Mouse (Mus musculus): ENCODE data around the gene Kank2. TPM values are rescaled to one million over a fixed set of nuclear protein-coding genes. Genes with fewer than 3 reads are reported as not detected.

The Kank2 gene
- polyA plus RNA-seq, 1 experiment from 2014 or later, result 3.3 TPM

DNA sequence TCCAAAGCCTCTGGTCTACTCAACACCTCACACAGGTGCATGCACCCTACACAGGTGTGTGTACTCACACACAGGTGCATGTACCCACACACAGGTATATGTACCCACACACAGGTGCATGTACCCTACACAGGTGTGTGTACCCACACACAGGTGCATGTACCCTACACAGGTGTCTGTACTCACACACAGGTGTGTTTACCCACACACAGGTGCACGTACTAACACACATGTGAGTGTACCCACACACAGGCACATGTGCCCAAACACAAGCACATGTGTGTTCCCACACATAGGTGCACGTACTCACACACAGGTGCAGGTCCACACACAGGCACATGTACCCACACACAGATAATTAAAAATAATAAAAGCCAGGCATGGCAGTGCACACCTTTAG, 39.1 kb upstream of the Kank2 start:
- H3K36me3 ChIP-seq (replicated peaks; ENCODE audit: control insufficient read depth, insufficient read depth), result no peaks in the 10 kb centered on the region
- no peak overlapping the region for H3K27ac ChIP-seq

GRCm38 (mm10) chr9:21835258-21835912, 36.8 kb upstream of the Kank2 start, which contains the start of gene Angptl8:
Gene Angptl8 (plus strand): TSS chr9:21835510.
- no peak within 1 kb of the TSS for H3K4me2 ChIP-seq (replicated peaks)
- no peak for ATAC-seq (ENCODE audit: low FRiP score)
- DNase-seq (ENCODE audit: low spot score), result no peak
- no peaks in the 10 kb centered on the region for H3K9me3 ChIP-seq (ENCODE audit: control insufficient read depth, low read length)
- H3K9ac ChIP-seq, result no peak within 1 kb of the TSS
- H3K4me3 ChIP-seq (replicated peaks; ENCODE audit: low read length), result no peak within 1 kb of the TSS
- no peaks in the 10 kb centered on the region for H3K4me1 ChIP-seq (replicated peaks; ENCODE audit: control insufficient read depth, insufficient read depth, low read length)
- no peaks in the 10 kb centered on the region for H3K27me3 ChIP-seq (ENCODE audit: control insufficient read depth, insufficient read depth, low read length)
- no peaks in the 10 kb centered on the region for H3K36me3 ChIP-seq (replicated peaks; ENCODE audit: control insufficient read depth, insufficient read depth)
- no peak within 1 kb of the TSS for H3K27ac ChIP-seq
- 64% methylated on average over 15 of the region's 15 CpGs for WGBS

More for the DNA sequence above, 39.1 kb upstream of the Kank2 start:
- H3K4me2 ChIP-seq (replicated peaks), result no peak overlapping the region
- no peaks in the 10 kb centered on the region for H3K9me3 ChIP-seq (ENCODE audit: control insufficient read depth, low read length)
- WGBS, result 97% methylated on average over 2 of the region's 2 CpGs
- no peak overlapping the region for H3K4me3 ChIP-seq (replicated peaks; ENCODE audit: low read length)
- no peaks in the 10 kb centered on the region for H3K4me1 ChIP-seq (replicated peaks; ENCODE audit: control insufficient read depth, insufficient read depth, low read length)
- H3K27me3 ChIP-seq (ENCODE audit: control insufficient read depth, insufficient read depth, low read length), result no peaks in the 10 kb centered on the region
- DNase-seq (ENCODE audit: low spot score) (no peak), ATAC-seq (ENCODE audit: low FRiP score) (no peak)
- no peak overlapping the region for H3K9ac ChIP-seq

GRCm38 (mm10) chr9:21831558-21832240, 33.2 kb upstream of the Kank2 start:
- WGBS, result 93% methylated on average over 20 of the region's 20 CpGs
- Histone ChIP-seq H3K27me3 (ENCODE audit: control insufficient read depth, insufficient read depth, low read length) (no peaks in the 10 kb centered on the region), H3K27ac (no peak overlapping the region), H3K4me2 (replicated peaks) (no peak overlapping the region), H3K4me3 (replicated peaks; ENCODE audit: low read length) (no peak overlapping the region), H3K9me3 (ENCODE audit: control insufficient read depth, low read length) (no peaks in the 10 kb centered on the region), H3K36me3 (replicated peaks; ENCODE audit: control insufficient read depth, insufficient read depth) (no peaks in the 10 kb centered on the region), H3K9ac (no peak overlapping the region), H3K4me1 (replicated peaks; ENCODE audit: control insufficient read depth, insufficient read depth, low read length) (no peaks in the 10 kb centered on the region)
- ATAC-seq (ENCODE audit: low FRiP score) (no peak), DNase-seq (ENCODE audit: low spot score) (no peak)

DNA sequence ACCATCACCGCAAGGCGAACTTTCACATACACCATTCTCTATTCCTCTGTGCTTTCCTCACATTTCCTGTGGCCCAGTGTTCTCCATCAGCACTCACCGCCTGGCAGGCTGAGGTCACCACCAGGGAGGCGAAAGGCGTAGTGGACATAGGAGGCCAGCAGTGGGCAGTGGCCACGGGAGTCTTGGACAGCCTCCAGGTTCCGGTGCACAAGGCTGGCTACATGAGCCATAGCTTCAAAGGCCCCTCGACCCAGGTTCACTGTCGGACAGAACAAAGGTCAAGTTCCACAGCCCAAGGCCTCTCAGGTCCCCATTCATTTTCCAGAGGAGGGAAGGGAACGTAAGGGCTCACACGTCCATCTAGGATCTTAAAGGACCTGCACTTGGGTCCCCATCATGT, 32.4 kb upstream of the Kank2 start:
- DNase-seq (ENCODE audit: low spot score) (no peak), ATAC-seq (ENCODE audit: low FRiP score) (no peak)
- WGBS, result 92% methylated on average over 11 of the region's 11 CpGs
- Histone ChIP-seq H3K27ac (no peak overlapping the region), H3K4me1 (replicated peaks; ENCODE audit: control insufficient read depth, insufficient read depth, low read length) (no peaks in the 10 kb centered on the region), H3K27me3 (ENCODE audit: control insufficient read depth, insufficient read depth, low read length) (no peaks in the 10 kb centered on the region), H3K36me3 (replicated peaks; ENCODE audit: control insufficient read depth, insufficient read depth) (no peaks in the 10 kb centered on the region), H3K9me3 (ENCODE audit: control insufficient read depth, low read length) (no peaks in the 10 kb centered on the region), H3K9ac (no peak overlapping the region), H3K4me3 (replicated peaks; ENCODE audit: low read length) (no peak overlapping the region), H3K4me2 (replicated peaks) (no peak overlapping the region)

GRCm38 (mm10) chr9:21830461-21830850, 31.9 kb upstream of the Kank2 start:
- Histone ChIP-seq H3K4me1 (replicated peaks; ENCODE audit: control insufficient read depth, insufficient read depth, low read length) (no peaks in the 10 kb centered on the region), H3K4me3 (replicated peaks; ENCODE audit: low read length) (no peak overlapping the region), H3K4me2 (replicated peaks) (no peak overlapping the region), H3K9ac (no peak overlapping the region), H3K9me3 (ENCODE audit: control insufficient read depth, low read length) (no peaks in the 10 kb centered on the region), H3K27ac (no peak overlapping the region), H3K27me3 (ENCODE audit: control insufficient read depth, insufficient read depth, low read length) (no peaks in the 10 kb centered on the region), H3K36me3 (replicated peaks; ENCODE audit: control insufficient read depth, insufficient read depth) (no peaks in the 10 kb centered on the region)
- DNase-seq (ENCODE audit: low spot score) (no peak), ATAC-seq (ENCODE audit: low FRiP score) (no peak)
- WGBS, result 75% methylated on average over 5 of the region's 5 CpGs

DNA sequence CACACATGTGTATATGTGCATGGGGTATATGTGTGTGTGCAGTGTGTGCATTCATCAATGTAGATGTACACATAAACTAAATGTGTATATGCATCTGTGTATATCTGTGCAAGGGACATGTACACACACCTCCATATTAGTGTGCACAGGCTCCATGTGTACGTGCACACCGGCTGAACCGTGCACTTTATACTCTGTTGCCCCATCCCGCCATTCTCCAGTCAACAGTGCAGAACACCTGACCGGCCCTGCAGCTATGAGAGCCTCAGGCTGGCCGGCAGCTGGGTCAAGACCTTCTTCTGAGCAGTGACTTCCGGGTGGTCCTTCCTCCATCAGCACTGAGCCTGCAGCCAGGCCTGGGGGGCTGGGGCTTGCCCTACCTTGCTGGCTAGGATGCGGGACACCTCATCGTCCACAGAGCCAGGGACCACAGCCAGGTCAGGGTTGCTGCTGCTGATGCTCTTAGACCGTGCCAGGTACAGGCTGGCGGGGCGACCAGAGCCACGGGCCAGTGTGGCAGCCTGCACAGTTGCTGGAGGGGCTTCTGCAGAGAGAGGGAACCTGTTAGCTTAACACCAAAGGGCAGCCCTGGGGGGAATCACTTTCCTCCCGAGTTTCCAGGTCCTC, 31.4 kb upstream of the Kank2 start:
- WGBS, result 91% methylated on average over 14 of the region's 14 CpGs
- no peak overlapping the region for H3K4me2 ChIP-seq (replicated peaks)
- ATAC-seq (ENCODE audit: low FRiP score), result no peak

GRCm38 (mm10) chr9:21824366-21824765, 25.8 kb upstream of the Kank2 start:
- H3K4me3 ChIP-seq (replicated peaks; ENCODE audit: low read length), result no peak overlapping the region
- DNase-seq (ENCODE audit: low spot score) (no peak), ATAC-seq (ENCODE audit: low FRiP score) (no peak)
- H3K4me1 ChIP-seq (replicated peaks; ENCODE audit: control insufficient read depth, insufficient read depth, low read length), result no peaks in the 10 kb centered on the region
- H3K36me3 ChIP-seq (replicated peaks; ENCODE audit: control insufficient read depth, insufficient read depth), result no peaks in the 10 kb centered on the region
- WGBS, result 63% methylated on average over 10 of the region's 10 CpGs
- H3K27ac ChIP-seq, result no peak overlapping the region
- H3K27me3 ChIP-seq (ENCODE audit: control insufficient read depth, insufficient read depth, low read length), result no peaks in the 10 kb centered on the region
- H3K4me2 ChIP-seq (replicated peaks), result no peak overlapping the region
- H3K9ac ChIP-seq, result no peak overlapping the region
- H3K9me3 ChIP-seq (ENCODE audit: control insufficient read depth, low read length), result no peaks in the 10 kb centered on the region

More for the DNA sequence above, 31.4 kb upstream of the Kank2 start:
- Histone ChIP-seq H3K27ac (no peak overlapping the region), H3K9me3 (ENCODE audit: control insufficient read depth, low read length) (no peaks in the 10 kb centered on the region), H3K9ac (no peak overlapping the region), H3K36me3 (replicated peaks; ENCODE audit: control insufficient read depth, insufficient read depth) (no peaks in the 10 kb centered on the region), H3K4me1 (replicated peaks; ENCODE audit: control insufficient read depth, insufficient read depth, low read length) (no peaks in the 10 kb centered on the region), H3K4me3 (replicated peaks; ENCODE audit: low read length) (no peak overlapping the region), H3K27me3 (ENCODE audit: control insufficient read depth, insufficient read depth, low read length) (no peaks in the 10 kb centered on the region)
- DNase-seq (ENCODE audit: low spot score), result no peak

DNA sequence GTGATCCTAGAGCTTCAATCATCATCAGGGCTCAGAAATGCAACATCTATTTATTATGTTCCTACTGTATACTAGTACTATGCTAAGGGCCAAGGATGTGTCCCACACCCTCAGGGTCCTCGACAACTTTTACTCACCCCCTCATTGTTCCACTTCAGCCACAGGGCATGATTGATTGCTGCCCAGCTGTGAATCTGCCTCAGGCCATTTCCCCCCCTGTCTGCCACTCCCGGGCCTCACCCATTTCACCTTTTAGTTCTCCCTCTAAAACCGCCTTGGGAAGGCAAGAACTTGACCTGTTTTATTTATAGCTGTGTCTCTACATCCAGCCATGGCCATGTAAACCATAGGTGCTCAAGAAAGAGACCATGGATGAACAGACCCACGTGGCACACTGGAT, 25.4 kb upstream of the Kank2 start:
- Histone ChIP-seq H3K9me3 (ENCODE audit: control insufficient read depth, low read length) (no peaks in the 10 kb centered on the region), H3K9ac (no peak overlapping the region), H3K27me3 (ENCODE audit: control insufficient read depth, insufficient read depth, low read length) (no peaks in the 10 kb centered on the region), H3K4me3 (replicated peaks; ENCODE audit: low read length) (no peak overlapping the region), H3K27ac (no peak overlapping the region), H3K4me1 (replicated peaks; ENCODE audit: control insufficient read depth, insufficient read depth, low read length) (no peaks in the 10 kb centered on the region), H3K4me2 (replicated peaks) (no peak overlapping the region), H3K36me3 (replicated peaks; ENCODE audit: control insufficient read depth, insufficient read depth) (no peaks in the 10 kb centered on the region)
- 55% methylated on average over 4 of the region's 4 CpGs for WGBS
- no peak for ATAC-seq (ENCODE audit: low FRiP score)
- DNase-seq (ENCODE audit: low spot score), result no peak

- Histone ChIP-seq H3K27ac (no peak overlapping the region), H3K4me3 (replicated peaks; ENCODE audit: low read length) (no peak overlapping the region), H3K36me3 (replicated peaks; ENCODE audit: control insufficient read depth, insufficient read depth) (no peaks in the 10 kb centered on the region), H3K4me2 (replicated peaks) (no peak overlapping the region), H3K4me1 (replicated peaks; ENCODE audit: control insufficient read depth, insufficient read depth, low read length) (no peaks in the 10 kb centered on the region), H3K9ac (no peak overlapping the region), H3K27me3 (ENCODE audit: control insufficient read depth, insufficient read depth, low read length) (no peaks in the 10 kb centered on the region), H3K9me3 (ENCODE audit: control insufficient read depth, low read length) (no peaks in the 10 kb centered on the region)
- WGBS, result 86% methylated on average over 6 of the region's 6 CpGs
- ATAC-seq (ENCODE audit: low FRiP score) (no peak), DNase-seq (ENCODE audit: low spot score) (no peak)
Observed at GRCm38 (mm10) chr9:21822686-21823085, 24.1 kb upstream of the Kank2 start.

Data from hindbrain, embryonic 14.5 days (tissue).